21 mouse cellular contexts compared by ENCODE assay signal in the genomic region with DNA sequence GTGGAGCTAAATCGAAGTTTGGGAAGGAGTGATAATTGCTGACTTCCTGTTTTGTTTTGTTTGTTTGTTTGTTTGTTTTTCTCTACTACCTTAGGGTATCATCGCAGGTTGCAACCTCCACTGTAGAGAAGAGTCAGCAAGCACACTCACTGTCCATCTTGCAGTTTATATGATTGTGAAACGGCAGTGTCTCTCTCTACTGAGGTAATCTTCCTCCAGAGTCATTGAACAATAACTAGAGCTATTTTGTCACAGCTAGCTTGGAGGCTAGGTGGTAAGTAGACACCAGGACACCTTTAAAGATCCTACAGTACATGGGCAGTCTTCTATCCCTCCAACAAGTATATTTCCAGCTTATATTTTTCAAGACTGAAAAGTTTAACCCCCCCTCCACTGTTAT.
"Had no signal": no experiment of that assay in that cellular context is flagged by ENCODE, and none has a peak within 500 bp of the region (broad histone marks: within the 10 kb centered on the region; RNA-seq: fewer than 3 reads in every experiment).

No protein-coding gene starts in this region.

- DNase-seq: cerebellum, adult 2 months; cerebellum, adult 8-10 months; cerebellum, adult 9-10 months; cerebellum, adult 9-11 months; cerebellum, postnatal 10 days; cerebellum, postnatal 14 days; cerebellum, postnatal 25 days; cerebellum, postnatal 36 days; embryo, embryonic 11 days; forebrain, postnatal 0 days; gastrocnemius, adult 2 months; gastrocnemius, postnatal 10 days; gastrocnemius, postnatal 14 days; gastrocnemius, postnatal 25 days; gastrocnemius, postnatal 36 days; heart, adult 18-20 months; heart, adult 2 months had no signal

- ATAC-seq: forebrain, embryonic 13.5 days; forebrain, embryonic 14.5 days; forebrain, embryonic 15.5 days; forebrain, embryonic 16.5 days; forebrain, postnatal 0 days had no signal
